Mouse (Mus musculus) heart, embryonic 14.5 days (tissue): ENCODE data around the gene Gm38392. TPM values are rescaled to one million over a fixed set of nuclear protein-coding genes. Genes with fewer than 3 reads are reported as not detected.

Experiments
- ATAC-seq: fragments of 200-750 bp; cut with Nextera tagmentation; 2 replicates; pipeline ENCODE4 v1.8.0; 2017; ENCODE audit warnings: low read depth, moderate TSS enrichment; ENCODE audit not compliant: insufficient number of reproducible peaks, insufficient read depth, low FRiP score
- H3K27ac ChIP-seq, 2 experiments: fragments of 200-500 bp in 1 of 2; fragments of 300-500 bp in 1 of 2; sonication (generic) in 1 of 2; replicated peaks in 1 of 2; 2 replicates each; pipeline ENCODE4 v1.5.1; 2012 to 2014; ENCODE audit warnings: low read depth in 2 of 2, low read length in 2 of 2, control low read depth in 1 of 2, mild to moderate bottlenecking in 1 of 2, mixed read lengths in 1 of 2; ENCODE audit not compliant: control insufficient read depth in 1 of 2, insufficient read depth in 1 of 2
- H3K27me3 ChIP-seq: fragments of 300-500 bp; sonication (generic); 2 replicates; pipeline ENCODE4 v1.6.1; 2014; ENCODE audit warnings: mild to moderate bottlenecking, low read length, control low read depth; ENCODE audit not compliant: control insufficient read depth, insufficient read depth
- H3K36me3 ChIP-seq: fragments of 300-500 bp; sonication (generic); 2 replicates; pipeline ENCODE4 v1.6.1; 2014; ENCODE audit warnings: mild to moderate bottlenecking, control low read depth, low read length, mixed read lengths; ENCODE audit not compliant: control insufficient read depth, insufficient read depth
- H3K4me1 ChIP-seq, 2 experiments: fragments of 200-500 bp in 1 of 2; fragments of 300-500 bp in 1 of 2; sonication (generic) in 1 of 2; 2 replicates each; pipeline ENCODE4 v1.6.1; 2012 to 2014; ENCODE audit warnings: low read length in 2 of 2, control low read depth in 1 of 2, mixed read lengths in 1 of 2; ENCODE audit not compliant: control insufficient read depth in 2 of 2, insufficient read depth in 2 of 2
- H3K4me2 ChIP-seq: fragments of 300-500 bp; sonication (generic); 2 replicates; pipeline ENCODE4 v1.6.1; 2014; ENCODE audit warnings: mild to moderate bottlenecking, low read length
- H3K4me3 ChIP-seq, 2 experiments: fragments of 200-500 bp in 1 of 2; fragments of 300-500 bp in 1 of 2; sonication (generic) in 1 of 2; 2 replicates each; pipeline ENCODE4 v1.5.1; 2012 to 2014; ENCODE audit warnings: low read length in 2 of 2, mild to moderate bottlenecking in 2 of 2, control low read depth in 1 of 2, low read depth in 1 of 2, moderate library complexity in 1 of 2; ENCODE audit not compliant: control insufficient read depth in 1 of 2, insufficient read depth in 1 of 2
- H3K9ac ChIP-seq: fragments of 300-500 bp; sonication (generic); 2 replicates; pipeline ENCODE4 v1.6.1; 2014; ENCODE audit warnings: mild to moderate bottlenecking, low read length
- H3K9me3 ChIP-seq: fragments of 300-500 bp; sonication (generic); 2 replicates; pipeline ENCODE4 v1.6.1; 2016; ENCODE audit warnings: low read length, control low read depth; ENCODE audit not compliant: control insufficient read depth
- WGBS: fragments of 180-500 bp; shearing (Covaris S2); extraction: QIAGEN DNeasy Blood & Tissue Kit; methylation state at CpG from one replicate; pipeline ENCODE4 v1.1.7; 2014; 5-methylcytosine and 5-hydroxymethylcytosine counted together
- polyA plus RNA-seq: library from polyadenylated mRNA; unstranded; fragments of >200 nt; fragmentation: Nextera tagmentation; extraction: Ambion mirVana; gene quantifications from 2 replicates; pipeline ENCODE4 v1.2.1, GENCODE M21; 2014

Gm38392 gene
- polyA plus RNA-seq, 1 experiment from 2014 or later, result not detected

GRCm38 (mm10) chr3:88213019-88213418 is 74.0 kb downstream of the Gm38392 start:
- no peak overlapping the region for H3K27ac ChIP-seq
- H3K4me1 ChIP-seq, result peaks cover 0 to 9% of the 10 kb centered on the region in 2 experiments; a peak in 2 of 4 replicates
- WGBS, result 7% methylated on average over 2 of the region's 2 CpGs
- H3K4me3 ChIP-seq, result no peak overlapping the region
- ATAC-seq, result no peak
- H3K9me3 ChIP-seq, result no peaks in the 10 kb centered on the region
- H3K9ac ChIP-seq, result no peak overlapping the region
- H3K4me2 ChIP-seq, result no peak overlapping the region
- H3K36me3 ChIP-seq, result no peaks in the 10 kb centered on the region
- peaks cover 99% of the 10 kb centered on the region for H3K27me3 ChIP-seq

- Histone ChIP-seq H3K27me3 (peaks cover 100% of the 10 kb centered on the region), H3K27ac (no peak overlapping the region), H3K36me3 (no peaks in the 10 kb centered on the region), H3K9ac (no peak overlapping the region), H3K4me3 (no peak overlapping the region), H3K9me3 (no peaks in the 10 kb centered on the region), H3K4me2 (no peak overlapping the region), H3K4me1 (peaks cover 0 to 9% of the 10 kb centered on the region in 2 experiments; a peak in 2 of 4 replicates)
- ATAC-seq, result no peak
- whole genome bisulfite sequencing, result 9% methylated on average over 1 of the region's 1 CpGs
Observed at GRCm38 (mm10) chr3:88212356-88212755, 74.7 kb downstream of the Gm38392 start.

- Histone ChIP-seq H3K4me2 (no peak overlapping the region), H3K9me3 (no peaks in the 10 kb centered on the region), H3K4me1 (peaks cover 0 to 9% of the 10 kb centered on the region in 2 experiments; a peak in 2 of 4 replicates), H3K27me3 (peaks cover 100% of the 10 kb centered on the region), H3K9ac (no peak overlapping the region), H3K36me3 (no peaks in the 10 kb centered on the region), H3K4me3 (no peak overlapping the region), H3K27ac (no peak overlapping the region)
- ATAC-seq, result no peak
- 14% methylated on average over 2 of the region's 2 CpGs for WGBS
Observed at GRCm38 (mm10) chr3:88210918-88211317, 76.1 kb downstream of the Gm38392 start.

- Histone ChIP-seq H3K9ac (no peak overlapping the region), H3K4me2 (no peak overlapping the region), H3K9me3 (no peaks in the 10 kb centered on the region), H3K36me3 (no peaks in the 10 kb centered on the region), H3K27ac (no peak overlapping the region), H3K27me3 (peaks cover 100% of the 10 kb centered on the region), H3K4me3 (no peak overlapping the region), H3K4me1 (peaks cover 0 to 9% of the 10 kb centered on the region in 2 experiments; a peak in 2 of 4 replicates)
- ATAC-seq, result no peak
- 25% methylated on average over 2 of the region's 2 CpGs for WGBS
Observed at GRCm38 (mm10) chr3:88210121-88210520, 76.9 kb downstream of the Gm38392 start.

- no peaks in the 10 kb centered on the region for H3K36me3 ChIP-seq
- WGBS, result 5% methylated on average over 6 of the region's 6 CpGs
- no peak overlapping the region for H3K4me3 ChIP-seq
- no peak overlapping the region for H3K9ac ChIP-seq
- no peak for ATAC-seq
- H3K27me3 ChIP-seq, result peaks cover 100% of the 10 kb centered on the region
- H3K4me2 ChIP-seq, result no peak overlapping the region
- peaks cover 0 to 2% of the 10 kb centered on the region in 2 experiments; a peak in 2 of 4 replicates for H3K4me1 ChIP-seq
- H3K27ac ChIP-seq, result no peak overlapping the region
- no peaks in the 10 kb centered on the region for H3K9me3 ChIP-seq
Observed at GRCm38 (mm10) chr3:88209306-88209705, 77.7 kb downstream of the Gm38392 start.

GRCm38 (mm10) chr3:88208226-88208720 is 78.7 kb downstream of the Gm38392 start:
- Histone ChIP-seq H3K36me3 (no peaks in the 10 kb centered on the region), H3K9me3 (no peaks in the 10 kb centered on the region), H3K4me1 (no peaks in the 10 kb centered on the region), H3K4me3 (no peak overlapping the region), H3K9ac (no peak overlapping the region), H3K27ac (no peak overlapping the region), H3K27me3 (peaks cover 100% of the 10 kb centered on the region), H3K4me2 (no peak overlapping the region)
- ATAC-seq, result no peak
- 9% methylated on average over 3 of the region's 3 CpGs for WGBS

GRCm38 (mm10) chr3:88207451-88208100 is 79.4 kb downstream of the Gm38392 start:
- H3K4me3 ChIP-seq, result no peak overlapping the region
- WGBS, result 8% methylated on average over 11 of the region's 15 CpGs
- H3K9ac ChIP-seq, result no peak overlapping the region
- ATAC-seq, result no peak
- no peaks in the 10 kb centered on the region for H3K9me3 ChIP-seq
- no peak overlapping the region for H3K27ac ChIP-seq
- H3K4me2 ChIP-seq, result no peak overlapping the region
- H3K36me3 ChIP-seq, result no peaks in the 10 kb centered on the region
- H3K4me1 ChIP-seq, result no peaks in the 10 kb centered on the region
- H3K27me3 ChIP-seq, result peaks cover 100% of the 10 kb centered on the region
